Mouse (Mus musculus) thymus, adult 2 months (tissue): ENCODE measurements around the gene Cd300ld5. TPM values are rescaled to one million over a fixed set of nuclear protein-coding genes. Genes with fewer than 3 reads are reported as not detected.
"Not testable (repeated sequence)": the region's sequence is repeated elsewhere in the genome, so short reads cannot be mapped to it uniquely, and the experiment has no call there.

ENCODE experiments used
- DNase-seq: peaks from one replicate; pipeline ENCODE4 v3.0.0; 2021
- H3K27ac ChIP-seq: fragments of 200-500 bp; 2 replicates; pipeline ENCODE4 v1.5.1; 2012; ENCODE audit warnings: low read length, control low read depth; ENCODE audit not compliant: control insufficient read depth, insufficient read depth
- H3K27me3 ChIP-seq: fragments of 200-500 bp; 2 replicates; pipeline ENCODE4 v1.6.1; 2012; ENCODE audit warnings: mild to moderate bottlenecking, low read length, moderate library complexity, mixed read lengths; ENCODE audit not compliant: control insufficient read depth, insufficient read depth
- H3K36me3 ChIP-seq: fragments of 200-500 bp; 2 replicates; pipeline ENCODE4 v1.6.1; 2012; ENCODE audit warnings: mild to moderate bottlenecking, low read length, moderate library complexity; ENCODE audit not compliant: control insufficient read depth, insufficient read depth
- H3K4me1 ChIP-seq: fragments of 200-500 bp; replicated peaks from 2 replicates; pipeline ENCODE4 v1.6.1; 2012; ENCODE audit warnings: low read length; ENCODE audit not compliant: control insufficient read depth, insufficient read depth
- H3K4me3 ChIP-seq: fragments of 200-500 bp; 2 replicates; pipeline ENCODE4 v1.5.1; 2012; ENCODE audit warnings: mild to moderate bottlenecking, low read length, control low read depth, moderate library complexity; ENCODE audit not compliant: control insufficient read depth, insufficient read depth
- CTCF ChIP-seq: fragments of 200-500 bp; IDR thresholded peaks from 2 replicates; pipeline ENCODE4 v1.5.1; 2012; ENCODE audit warnings: mild to moderate bottlenecking, control low read depth, low read length, moderate library complexity, borderline replicate concordance; ENCODE audit not compliant: control insufficient read depth, poor library complexity, insufficient read depth; ENCODE audit errors: extremely low read depth
- POLR2A ChIP-seq: fragments of 200-500 bp; IDR thresholded peaks from 2 replicates; pipeline ENCODE4 v1.6.1; 2012; ENCODE audit warnings: mild to moderate bottlenecking, low read length, control low read depth, moderate library complexity; ENCODE audit not compliant: control insufficient read depth, poor library complexity, insufficient read depth; ENCODE audit errors: extremely low read depth
- WGBS: fragments of 180-500 bp; shearing (Covaris S2); methylation state at CpG from one replicate; pipeline ENCODE4 v1.1.7; 2018; 5-methylcytosine and 5-hydroxymethylcytosine counted together
- polyA plus RNA-seq: library from polyadenylated mRNA; depleted of rRNA; stranded (reverse); fragments of >200 nt; gene quantifications from 2 replicates; pipeline ENCODE4 v1.2.3, GENCODE M21; 2012

Gene Cd300ld5
- polyA plus RNA-seq, 1 experiment: 6.0 TPM

GRCm38 (mm10) chr11:115052991-115053390, 15.4 kb upstream of the Cd300ld5 start:
- TF ChIP-seq POLR2A: no peak
- TF ChIP-seq CTCF: no peak
- H3K36me3 ChIP-seq: no peaks in the 10 kb centered on the region
- H3K4me1 ChIP-seq: no peaks in the 10 kb centered on the region

GRCm38 (mm10) chr11:115052206-115052605, 14.6 kb upstream of the Cd300ld5 start:
- TF ChIP-seq POLR2A (no peak), CTCF (no peak)
- Histone ChIP-seq H3K27ac (no peak overlapping the region), H3K27me3 (no peaks in the 10 kb centered on the region), H3K4me3 (no peak overlapping the region), H3K4me1 (no peaks in the 10 kb centered on the region), H3K36me3 (no peaks in the 10 kb centered on the region)
- peak; percentile 48 for DNase-seq
- 4% methylated on average over 9 of the region's 9 CpGs for WGBS

More at GRCm38 (mm10) chr11:115052991-115053390, 15.4 kb upstream of the Cd300ld5 start:
- no peak overlapping the region for H3K27ac ChIP-seq
- no peak for DNase-seq
- WGBS: 97% methylated on average over 1 of the region's 1 CpGs
- no peaks in the 10 kb centered on the region; the same call in 1 of the 2 replicates for H3K27me3 ChIP-seq
- no peak overlapping the region for H3K4me3 ChIP-seq

- H3K4me1 ChIP-seq: no peaks in the 10 kb centered on the region
- TF ChIP-seq POLR2A: no peak
- TF ChIP-seq CTCF: no peak
- no peaks in the 10 kb centered on the region for H3K36me3 ChIP-seq
- 44% methylated on average over 3 of the region's 3 CpGs for WGBS
- no peak for DNase-seq
- no peaks in the 10 kb centered on the region for H3K27me3 ChIP-seq
- no peak overlapping the region for H3K27ac ChIP-seq
- H3K4me3 ChIP-seq: no peak overlapping the region
These were observed 11.8 kb upstream of the Cd300ld5 start for GRCm38 (mm10) chr11:115049282-115049895.

GRCm38 (mm10) chr11:115048259-115048658, 10.7 kb upstream of the Cd300ld5 start, which contains the start of gene Cd300ld3:
Cd300ld3 (minus strand) TSS chr11:115048409.
- H3K27me3 ChIP-seq: no peaks in the 10 kb centered on the region
- TF ChIP-seq CTCF (no peak), POLR2A (no peak)
- 64% methylated on average over 2 of the region's 2 CpGs for WGBS
- no peak within 1 kb of the TSS for H3K4me3 ChIP-seq
- H3K27ac ChIP-seq: no peak within 1 kb of the TSS
- DNase-seq: no peak
- H3K4me1 ChIP-seq: no peaks in the 10 kb centered on the region
- no peaks in the 10 kb centered on the region for H3K36me3 ChIP-seq

- WGBS: no CpG with 5 or more reads among the region's 6 CpGs
- not testable (repeated sequence) for H3K27ac ChIP-seq, H3K36me3 ChIP-seq, DNase-seq, H3K4me3 ChIP-seq, H3K27me3 ChIP-seq, H3K4me1 ChIP-seq
These were observed 10.7 kb downstream of the Cd300ld5 start, which contains the start of gene Cd300ld4 for GRCm38 (mm10) chr11:115026912-115027311. Cd300ld4 (minus strand) TSS chr11:115027012.

GRCm38 (mm10) chr11:115016093-115016492, 21.5 kb downstream of the Cd300ld5 start, which contains the start of gene Cd300ld2:
Cd300ld2 (minus strand) TSS chr11:115016193.
- not testable (repeated sequence) for H3K36me3 ChIP-seq, H3K27me3 ChIP-seq, H3K27ac ChIP-seq, DNase-seq, H3K4me1 ChIP-seq, H3K4me3 ChIP-seq
- no CpG with 5 or more reads among the region's 7 CpGs for WGBS

GRCm38 (mm10) chr11:115004070-115004469, 33.5 kb downstream of the Cd300ld5 start:
- no peaks in the 10 kb centered on the region for H3K36me3 ChIP-seq
- WGBS: 17% methylated on average over 5 of the region's 5 CpGs
- DNase-seq: no peak
- H3K4me1 ChIP-seq: no peaks in the 10 kb centered on the region
- no peak for TF ChIP-seq POLR2A
- no peak for TF ChIP-seq CTCF
- H3K4me3 ChIP-seq: no peak overlapping the region
- no peak overlapping the region for H3K27ac ChIP-seq
- no peaks in the 10 kb centered on the region for H3K27me3 ChIP-seq
